Mouse (Mus musculus) mouse embryonic stem cell (cell line): ENCODE measurements around the gene Arhgef40.

Source experiments
- in situ Hi-C, 2 experiments: fragments of 300-500 bp; cut with MboI; formaldehyde crosslinking; loops; 1 replicate in 1 of 2; 3 replicates in 1 of 2; pipeline ENCODE4 v1.14.3; 2019 to 2020; ENCODE audit warnings: low sequenced_read_pairs in 2 of 2, low pct_unique_long_range_greater_than_20kb in 1 of 2, mixed read lengths in 1 of 2; ENCODE audit not compliant: unreplicated experiment in 1 of 2

The Arhgef40 gene

GRCm38 (mm10) chr14:51984247-51985231 is at the start of gene Arhgef40:
Arhgef40 (plus strand) TSS chr14:51984719.
- in situ Hi-C loops = loop anchor here in 1 of 2 experiments (10.0 kb wide), 1 partner anchor 80 kb away; no protein-coding TSS in a partner anchor

- in situ Hi-C loops = no loop called here
Measured at GRCm38 (mm10) chr14:51939005-51939404, 45.5 kb upstream of the Arhgef40 start.

GRCm38 (mm10) chr14:51940944-51941560 is 43.5 kb upstream of the Arhgef40 start:
- in situ Hi-C loops = no loop called here

GRCm38 (mm10) chr14:51941577-51941976 is 42.9 kb upstream of the Arhgef40 start:
- in situ Hi-C loops = no loop called here

- in situ Hi-C loops = no loop called here
Measured at GRCm38 (mm10) chr14:51942236-51942635, 42.3 kb upstream of the Arhgef40 start.

- in situ Hi-C loops = no loop called here
Measured at GRCm38 (mm10) chr14:51943336-51943735, 41.2 kb upstream of the Arhgef40 start.

GRCm38 (mm10) chr14:51960316-51960715 is 24.2 kb upstream of the Arhgef40 start:
- in situ Hi-C loops = no loop called here

- in situ Hi-C loops = no loop called here
Measured at GRCm38 (mm10) chr14:51967400-51967799, 17.1 kb upstream of the Arhgef40 start.

- in situ Hi-C loops = no loop called here
Measured at GRCm38 (mm10) chr14:51979252-51979651, 5.3 kb upstream of the Arhgef40 start.

GRCm38 (mm10) chr14:51983251-51983650 is 1.3 kb upstream of the Arhgef40 start:
- in situ Hi-C loops = loop anchor here in 1 of 2 experiments (10.0 kb wide), 1 partner anchor 78 kb away; no protein-coding TSS in a partner anchor

- in situ Hi-C loops = loop anchor here in 1 of 2 experiments (10.0 kb wide), 1 partner anchor 79 kb away; no protein-coding TSS in a partner anchor
Measured at GRCm38 (mm10) chr14:51983855-51984246, 668 bp upstream of the Arhgef40 start.

GRCm38 (mm10) chr14:51985301-51986152 is 1.0 kb downstream of the Arhgef40 start:
- in situ Hi-C loops = loop anchor here in 1 of 2 experiments (10.0 kb wide), 1 partner anchor 81 kb away; no protein-coding TSS in a partner anchor

- in situ Hi-C loops = loop anchor here in 1 of 2 experiments (10.0 kb wide), 1 partner anchor 81 kb away; no protein-coding TSS in a partner anchor
Measured at GRCm38 (mm10) chr14:51986153-51986505, 1.6 kb downstream of the Arhgef40 start.

GRCm38 (mm10) chr14:51987177-51987576 is 2.7 kb downstream of the Arhgef40 start:
- in situ Hi-C loops = loop anchor here in 1 of 2 experiments (10.0 kb wide), 1 partner anchor 82 kb away; no protein-coding TSS in a partner anchor

GRCm38 (mm10) chr14:51988731-51989130 is 4.2 kb downstream of the Arhgef40 start:
- in situ Hi-C loops = loop anchor here in 1 of 2 experiments (10.0 kb wide), 1 partner anchor 84 kb away; no protein-coding TSS in a partner anchor

GRCm38 (mm10) chr14:51989461-51989970 is 5.0 kb downstream of the Arhgef40 start:
- in situ Hi-C loops = loop anchor here in 1 of 2 experiments (10.0 kb wide), 1 partner anchor 85 kb away; no protein-coding TSS in a partner anchor

GRCm38 (mm10) chr14:51994453-51994852 is 9.9 kb downstream of the Arhgef40 start:
- in situ Hi-C loops = no loop called here
